ENCODE assay signal across 10 mouse cellular contexts in genomic region chr2:93287348-93287747, GRCm38 (mm10). TPM values are rescaled to one million over a fixed set of nuclear protein-coding genes. Genes with fewer than 3 reads are reported as not detected.
DNase-seq lines count a peak whose midpoint lies in the region; ATAC-seq lines count a peak whose summit lies in the region.
"Had no signal": no experiment of that assay in that cellular context is flagged by ENCODE, and none has a peak within 500 bp of the region (broad histone marks: within the 10 kb centered on the region; RNA-seq: fewer than 3 reads in every experiment).

No protein-coding gene starts in this region.

- H3K4me1 ChIP-seq in forebrain, embryonic 12.5 days, result peaks cover 96% of the 10 kb centered on the region
- peaks cover 75% of the 10 kb centered on the region for H3K4me1 ChIP-seq in limb, embryonic 12.5 days (replicated peaks)

- H3K4me2 ChIP-seq in forebrain, embryonic 12.5 days, result peak overlapping the region; percentile 28; the same call in 1 of the 2 replicates
- no peak overlapping the region for H3K4me2 ChIP-seq in limb, embryonic 12.5 days
- H3K4me2 ChIP-seq: limb, embryonic 13.5 days had no signal

- H3K27me3 ChIP-seq in forebrain, embryonic 12.5 days, result no peaks in the 10 kb centered on the region
- H3K27me3 ChIP-seq in limb, embryonic 12.5 days, result no peaks in the 10 kb centered on the region
- H3K27me3 ChIP-seq: limb, embryonic 13.5 days had no signal

- peaks cover 2% of the 10 kb centered on the region; the same call in 1 of the 2 replicates for H3K36me3 ChIP-seq in forebrain, embryonic 12.5 days (replicated peaks)
- H3K36me3 ChIP-seq in limb, embryonic 12.5 days, result no peaks in the 10 kb centered on the region
- H3K36me3 ChIP-seq: limb, embryonic 13.5 days had no signal

- ATAC-seq in forebrain, embryonic 12.5 days (ENCODE audit: low FRiP score), result peak; percentile 42
- no peak for ATAC-seq in limb, embryonic 12.5 days (ENCODE audit: insufficient number of reproducible peaks, insufficient read depth, low FRiP score, low TSS enrichment, low read depth)
- ATAC-seq in megakaryocyte, adult 5-6 weeks (ENCODE audit: poor library complexity, severe bottlenecking), result no peak

- no peaks in the 10 kb centered on the region for H3K9me3 ChIP-seq in forebrain, embryonic 12.5 days
- H3K9me3 ChIP-seq in limb, embryonic 12.5 days, result no peaks in the 10 kb centered on the region
- H3K9me3 ChIP-seq: limb, embryonic 13.5 days had no signal

- peak overlapping the region; percentile 21; the same call in 1 of the 2 replicates for H3K9ac ChIP-seq in forebrain, embryonic 12.5 days
- H3K9ac ChIP-seq in limb, embryonic 12.5 days (replicated peaks), result no peak overlapping the region
- H3K9ac ChIP-seq: limb, embryonic 13.5 days had no signal

- WGBS in forebrain, embryonic 12.5 days, result 20% methylated on average over 4 of the region's 4 CpGs
- 66% methylated on average over 4 of the region's 4 CpGs for WGBS in limb, embryonic 12.5 days

- peak overlapping the region; percentile 90 for H3K27ac ChIP-seq in forebrain, embryonic 12.5 days
- H3K27ac ChIP-seq in limb, embryonic 12.5 days, result peak overlapping the region; percentile 50; the same call in 1 of the 2 replicates
- H3K27ac ChIP-seq: limb, embryonic 13.5 days had no signal

- no peak overlapping the region for H3K4me3 ChIP-seq in forebrain, embryonic 12.5 days (replicated peaks)
- H3K4me3 ChIP-seq in limb, embryonic 12.5 days (replicated peaks), result no peak overlapping the region
- H3K4me3 ChIP-seq: limb, embryonic 13.5 days had no signal

- peak; percentile 22 to 26 for DNase-seq in right cerebral cortex, adult 2 months (ENCODE audit: low spot score in 2 of 2)
- DNase-seq in right cerebral cortex, adult 18-20 months, result no peak
- DNase-seq in testis, postnatal 14 days (ENCODE audit: low spot score), result no peak
- no peak for DNase-seq in adrenal gland, adult 2 months
- DNase-seq: kidney, adult 9 months; thymus, postnatal 4 days had no signal

RNA-seq across cellular contexts. Expression of gene Tspan18, which starts 47.0 kb away (rescaled TPM):
- 31.2 and 32.5 TPM in 2 replicates for polyA plus RNA-seq in forebrain, embryonic 12.5 days (2016; fragmentation: Nextera tagmentation; extraction: Ambion mirVana)
- polyA plus RNA-seq in limb, embryonic 12.5 days (2016; fragmentation: Nextera tagmentation; extraction: Ambion mirVana), result 16.4 and 16.9 TPM in 2 replicates
- total RNA-seq in megakaryocyte, adult 5-6 weeks (2015), result 0.20 TPM in 1 of 2 replicates, not detected in the other
- 0.12 TPM in 1 of 2 replicates, not detected in the other for total RNA-seq in megakaryocyte, adult 5-6 weeks (2017)
- 10 to 100 TPM; 48.1 to 57.7 TPM for total RNA-seq in adrenal gland, adult 2 months (2021)
- 156 and 192 TPM in 2 replicates for polyA plus RNA-seq in adrenal gland, adult 2 months (2012; rRNA removed)

Comparison
In these comparisons a context has a peak if more than half of its experiments do, and no peak if none do; other contexts are left out.
1. DNase-seq: peak in right cerebral cortex, adult 2 months (2 of 2); none in right cerebral cortex, adult 18-20 months (single experiment), testis, postnatal 14 days (single experiment) and adrenal gland, adult 2 months (single experiment).